Mouse (Mus musculus): Measurements from ENCODE around the gene Gprin2. TPM values are rescaled to one million over a fixed set of nuclear protein-coding genes. Genes with fewer than 3 reads are reported as not detected.

The Gprin2 gene
- polyA plus RNA-seq, 1 experiment from 2014 or later: 0.02 TPM

- Histone ChIP-seq H3K4me2 (ENCODE audit: low read depth, low read length) (no peak overlapping the region), H3K27ac (ENCODE audit: low read length) (no peak overlapping the region), H3K4me1 (ENCODE audit: control insufficient read depth, low read depth, low read length) (no peaks in the 10 kb centered on the region), H3K4me3 (ENCODE audit: low read depth, low read length) (no peak overlapping the region), H3K9ac (ENCODE audit: low read depth, low read length) (no peak overlapping the region), H3K36me3 (ENCODE audit: control insufficient read depth, insufficient read depth) (no peaks in the 10 kb centered on the region), H3K9me3 (replicated peaks; ENCODE audit: control insufficient read depth, low read length) (no peaks in the 10 kb centered on the region), H3K27me3 (ENCODE audit: control insufficient read depth, insufficient read depth, low read depth, low read length) (no peaks in the 10 kb centered on the region)
- no peak for ATAC-seq (ENCODE audit: low read depth)
- WGBS (ENCODE audit: insufficient replicate concordance): 71% methylated on average over 4 of the region's 4 CpGs
These were observed 8.5 kb upstream of the Gprin2 start for GRCm38 (mm10) chr14:34209942-34210341.

DNA sequence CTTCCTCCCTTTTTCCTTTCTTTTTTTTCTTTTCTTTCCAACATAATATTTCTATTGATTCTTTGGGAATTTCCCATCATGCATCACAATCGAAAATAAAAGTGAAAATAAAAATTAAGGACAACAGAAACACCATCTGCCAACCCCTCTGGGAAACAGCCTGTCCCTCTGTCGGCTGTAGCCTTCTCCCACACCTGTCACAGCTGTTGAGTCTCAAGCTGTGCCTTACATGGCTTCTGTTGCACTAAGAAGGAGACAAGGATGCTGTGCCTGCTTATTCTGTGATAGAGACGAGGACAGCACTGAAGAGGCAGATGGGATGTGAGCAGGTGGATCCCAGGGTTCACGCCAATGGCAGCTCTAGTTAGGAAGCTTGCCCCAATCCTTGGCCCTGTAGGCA, 7.6 kb upstream of the Gprin2 start:
- Histone ChIP-seq H3K9me3 (replicated peaks; ENCODE audit: control insufficient read depth, low read length) (no peaks in the 10 kb centered on the region), H3K27ac (ENCODE audit: low read length) (no peak overlapping the region), H3K4me3 (ENCODE audit: low read depth, low read length) (no peak overlapping the region), H3K27me3 (ENCODE audit: control insufficient read depth, insufficient read depth, low read depth, low read length) (no peaks in the 10 kb centered on the region), H3K36me3 (ENCODE audit: control insufficient read depth, insufficient read depth) (no peaks in the 10 kb centered on the region), H3K9ac (ENCODE audit: low read depth, low read length) (no peak overlapping the region), H3K4me1 (ENCODE audit: control insufficient read depth, low read depth, low read length) (no peaks in the 10 kb centered on the region), H3K4me2 (ENCODE audit: low read depth, low read length) (no peak overlapping the region)
- 40% methylated on average over 4 of the region's 4 CpGs for WGBS (ENCODE audit: insufficient replicate concordance)
- no peak for ATAC-seq (ENCODE audit: low read depth)

- H3K27ac ChIP-seq (ENCODE audit: low read length): no peak overlapping the region
- no peaks in the 10 kb centered on the region for H3K36me3 ChIP-seq (ENCODE audit: control insufficient read depth, insufficient read depth)
- H3K9ac ChIP-seq (ENCODE audit: low read depth, low read length): no peak overlapping the region
- no peak overlapping the region for H3K4me2 ChIP-seq (ENCODE audit: low read depth, low read length)
- H3K4me3 ChIP-seq (ENCODE audit: low read depth, low read length): no peak overlapping the region
- ATAC-seq (ENCODE audit: low read depth): no peak
- H3K4me1 ChIP-seq (ENCODE audit: control insufficient read depth, low read depth, low read length): no peaks in the 10 kb centered on the region
- no peaks in the 10 kb centered on the region for H3K27me3 ChIP-seq (ENCODE audit: control insufficient read depth, insufficient read depth, low read depth, low read length)
- WGBS (ENCODE audit: insufficient replicate concordance): 47% methylated on average over 2 of the region's 2 CpGs
- no peaks in the 10 kb centered on the region for H3K9me3 ChIP-seq (replicated peaks; ENCODE audit: control insufficient read depth, low read length)
These were observed 7.2 kb upstream of the Gprin2 start for GRCm38 (mm10) chr14:34208651-34209050.

DNA sequence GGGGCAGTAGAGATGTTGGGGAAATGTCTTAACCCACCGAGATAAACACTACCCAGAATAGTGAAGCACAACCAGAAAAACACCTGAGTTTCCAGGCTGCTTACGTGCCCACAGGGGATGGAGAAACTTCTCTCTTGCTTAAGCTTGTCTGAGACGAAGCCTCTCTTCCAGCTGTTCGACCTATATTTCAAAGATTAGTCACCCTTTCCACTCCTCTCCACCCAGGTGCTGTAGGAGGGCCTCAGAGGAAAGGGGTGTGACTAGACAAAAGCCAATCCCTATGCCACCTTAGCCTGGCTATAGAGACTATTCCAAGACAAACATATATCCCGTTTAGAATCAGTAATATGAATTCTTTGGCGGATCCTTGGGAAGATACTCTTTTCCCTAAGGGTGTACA, 6.5 kb upstream of the Gprin2 start:
- Histone ChIP-seq H3K36me3 (ENCODE audit: control insufficient read depth, insufficient read depth) (no peaks in the 10 kb centered on the region), H3K27ac (ENCODE audit: low read length) (no peak overlapping the region), H3K4me1 (ENCODE audit: control insufficient read depth, low read depth, low read length) (no peaks in the 10 kb centered on the region), H3K4me3 (ENCODE audit: low read depth, low read length) (no peak overlapping the region), H3K9ac (ENCODE audit: low read depth, low read length) (no peak overlapping the region), H3K27me3 (ENCODE audit: control insufficient read depth, insufficient read depth, low read depth, low read length) (no peaks in the 10 kb centered on the region), H3K9me3 (replicated peaks; ENCODE audit: control insufficient read depth, low read length) (no peaks in the 10 kb centered on the region), H3K4me2 (ENCODE audit: low read depth, low read length) (no peak overlapping the region)
- 58% methylated on average over 6 of the region's 6 CpGs for WGBS (ENCODE audit: insufficient replicate concordance)
- ATAC-seq (ENCODE audit: low read depth): no peak

DNA sequence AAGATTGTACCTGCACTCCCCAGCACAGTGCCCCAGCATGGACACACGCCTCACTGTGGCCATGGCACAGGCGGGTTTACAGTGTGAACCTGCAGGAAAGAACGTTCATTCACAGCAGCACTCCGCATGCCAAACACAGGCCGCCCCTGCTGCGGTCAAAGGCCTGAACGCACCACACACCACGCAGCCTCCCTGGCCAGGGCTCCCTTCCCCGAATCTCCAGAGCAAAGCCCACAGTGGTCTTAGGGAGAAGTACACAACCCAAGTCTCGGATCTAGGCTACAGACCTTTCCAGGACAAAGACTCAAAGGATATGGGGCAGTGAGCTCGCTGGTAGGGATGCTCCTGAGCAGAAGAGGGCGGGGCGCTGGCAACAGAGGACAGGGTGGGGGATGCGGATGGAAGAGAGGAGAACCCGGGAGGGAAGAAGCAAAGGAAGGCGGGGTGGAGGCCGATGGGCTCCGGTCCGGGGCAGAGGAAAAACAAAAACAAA, 669 bp downstream of the Gprin2 start:
- H3K9ac ChIP-seq (ENCODE audit: low read depth, low read length): no peak overlapping the region
- peak overlapping the region; percentile 65 for H3K4me2 ChIP-seq (ENCODE audit: low read depth, low read length)
- no peaks in the 10 kb centered on the region for H3K36me3 ChIP-seq (ENCODE audit: control insufficient read depth, insufficient read depth)
- H3K27me3 ChIP-seq (ENCODE audit: control insufficient read depth, insufficient read depth, low read depth, low read length): peaks cover 13% of the 10 kb centered on the region
- ATAC-seq (ENCODE audit: low read depth): no peak; the same call in 1 of the 2 replicates
- peak overlapping the region; percentile 57 for H3K4me3 ChIP-seq (ENCODE audit: low read depth, low read length)
- H3K4me1 ChIP-seq (ENCODE audit: control insufficient read depth, low read depth, low read length): no peaks in the 10 kb centered on the region; the same call in 1 of the 2 replicates
- no peaks in the 10 kb centered on the region for H3K9me3 ChIP-seq (replicated peaks; ENCODE audit: control insufficient read depth, low read length)
- no peak overlapping the region for H3K27ac ChIP-seq (ENCODE audit: low read length)
- 8% methylated on average over 19 of the region's 19 CpGs for WGBS (ENCODE audit: insufficient replicate concordance)

- H3K4me2 ChIP-seq (ENCODE audit: low read depth, low read length): no peak overlapping the region
- H3K27me3 ChIP-seq (ENCODE audit: control insufficient read depth, insufficient read depth, low read depth, low read length): peaks cover 13% of the 10 kb centered on the region
- no peak for ATAC-seq (ENCODE audit: low read depth)
- 28% methylated on average over 4 of the region's 4 CpGs for WGBS (ENCODE audit: insufficient replicate concordance)
- H3K36me3 ChIP-seq (ENCODE audit: control insufficient read depth, insufficient read depth): no peaks in the 10 kb centered on the region
- no peaks in the 10 kb centered on the region; the same call in 1 of the 2 replicates for H3K4me1 ChIP-seq (ENCODE audit: control insufficient read depth, low read depth, low read length)
- H3K4me3 ChIP-seq (ENCODE audit: low read depth, low read length): no peak overlapping the region
- H3K9ac ChIP-seq (ENCODE audit: low read depth, low read length): no peak overlapping the region
- no peak overlapping the region for H3K27ac ChIP-seq (ENCODE audit: low read length)
- no peaks in the 10 kb centered on the region for H3K9me3 ChIP-seq (replicated peaks; ENCODE audit: control insufficient read depth, low read length)
These were observed 4.7 kb downstream of the Gprin2 start for GRCm38 (mm10) chr14:34196706-34197105.

- H3K9ac ChIP-seq (ENCODE audit: low read depth, low read length): no peak overlapping the region
- no peak for ATAC-seq (ENCODE audit: low read depth)
- H3K9me3 ChIP-seq (replicated peaks; ENCODE audit: control insufficient read depth, low read length): no peaks in the 10 kb centered on the region
- H3K4me3 ChIP-seq (ENCODE audit: low read depth, low read length): no peak overlapping the region
- no peaks in the 10 kb centered on the region for H3K36me3 ChIP-seq (ENCODE audit: control insufficient read depth, insufficient read depth)
- H3K4me2 ChIP-seq (ENCODE audit: low read depth, low read length): no peak overlapping the region
- H3K27me3 ChIP-seq (ENCODE audit: control insufficient read depth, insufficient read depth, low read depth, low read length): peaks cover 3% of the 10 kb centered on the region
- WGBS (ENCODE audit: insufficient replicate concordance): 66% methylated on average over 15 of the region's 15 CpGs
- H3K27ac ChIP-seq (ENCODE audit: low read length): no peak overlapping the region
- no peaks in the 10 kb centered on the region; the same call in 1 of the 2 replicates for H3K4me1 ChIP-seq (ENCODE audit: control insufficient read depth, low read depth, low read length)
These were observed 6.0 kb downstream of the Gprin2 start for GRCm38 (mm10) chr14:34195466-34195865.

- Histone ChIP-seq H3K4me3 (ENCODE audit: low read depth, low read length) (no peak overlapping the region), H3K36me3 (ENCODE audit: control insufficient read depth, insufficient read depth) (no peaks in the 10 kb centered on the region), H3K27me3 (ENCODE audit: control insufficient read depth, insufficient read depth, low read depth, low read length) (no peaks in the 10 kb centered on the region), H3K4me1 (ENCODE audit: control insufficient read depth, low read depth, low read length) (no peaks in the 10 kb centered on the region), H3K9me3 (replicated peaks; ENCODE audit: control insufficient read depth, low read length) (no peaks in the 10 kb centered on the region), H3K9ac (ENCODE audit: low read depth, low read length) (no peak overlapping the region), H3K4me2 (ENCODE audit: low read depth, low read length) (no peak overlapping the region), H3K27ac (ENCODE audit: low read length) (no peak overlapping the region)
- no peak for ATAC-seq (ENCODE audit: low read depth)
- 53% methylated on average over 4 of the region's 4 CpGs for WGBS (ENCODE audit: insufficient replicate concordance)
These were observed 7.6 kb downstream of the Gprin2 start for GRCm38 (mm10) chr14:34193879-34194278.

DNA sequence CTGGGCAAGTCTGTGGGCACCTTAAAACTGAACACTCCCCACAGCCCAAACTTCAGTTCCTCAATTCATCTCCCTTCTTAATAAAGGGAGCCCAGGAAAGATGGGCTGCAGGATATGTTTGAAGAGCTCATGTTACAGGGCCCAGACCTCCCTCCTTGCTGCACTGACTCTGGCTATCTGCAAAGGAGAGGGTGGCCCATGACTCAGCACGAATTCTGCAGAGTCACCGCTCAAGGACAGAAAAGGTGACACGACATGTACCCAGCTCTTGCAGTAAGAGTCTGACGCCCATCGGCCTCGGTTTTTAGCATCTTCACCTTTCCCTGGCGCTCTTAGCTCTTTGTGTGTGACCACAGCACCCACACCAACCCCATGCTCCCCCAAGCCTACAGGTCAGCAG, 11.1 kb downstream of the Gprin2 start:
- H3K4me3 ChIP-seq (ENCODE audit: low read depth, low read length): no peak overlapping the region
- no peak overlapping the region for H3K4me2 ChIP-seq (ENCODE audit: low read depth, low read length)
- H3K27me3 ChIP-seq (ENCODE audit: control insufficient read depth, insufficient read depth, low read depth, low read length): no peaks in the 10 kb centered on the region
- H3K9me3 ChIP-seq (replicated peaks; ENCODE audit: control insufficient read depth, low read length): no peaks in the 10 kb centered on the region
- peak; percentile 72 for ATAC-seq (ENCODE audit: low read depth)
- WGBS (ENCODE audit: insufficient replicate concordance): 33% methylated on average over 7 of the region's 7 CpGs
- no peak overlapping the region for H3K27ac ChIP-seq (ENCODE audit: low read length)
- no peak overlapping the region for H3K9ac ChIP-seq (ENCODE audit: low read depth, low read length)
- H3K36me3 ChIP-seq (ENCODE audit: control insufficient read depth, insufficient read depth): no peaks in the 10 kb centered on the region
- H3K4me1 ChIP-seq (ENCODE audit: control insufficient read depth, low read depth, low read length): no peaks in the 10 kb centered on the region
